Mouse (Mus musculus): Measurements from ENCODE around the gene Fcrlb.
A peak's percentile ranks its signal among the peaks of the same experiment; 100 is the strongest.

The Fcrlb gene

DNA sequence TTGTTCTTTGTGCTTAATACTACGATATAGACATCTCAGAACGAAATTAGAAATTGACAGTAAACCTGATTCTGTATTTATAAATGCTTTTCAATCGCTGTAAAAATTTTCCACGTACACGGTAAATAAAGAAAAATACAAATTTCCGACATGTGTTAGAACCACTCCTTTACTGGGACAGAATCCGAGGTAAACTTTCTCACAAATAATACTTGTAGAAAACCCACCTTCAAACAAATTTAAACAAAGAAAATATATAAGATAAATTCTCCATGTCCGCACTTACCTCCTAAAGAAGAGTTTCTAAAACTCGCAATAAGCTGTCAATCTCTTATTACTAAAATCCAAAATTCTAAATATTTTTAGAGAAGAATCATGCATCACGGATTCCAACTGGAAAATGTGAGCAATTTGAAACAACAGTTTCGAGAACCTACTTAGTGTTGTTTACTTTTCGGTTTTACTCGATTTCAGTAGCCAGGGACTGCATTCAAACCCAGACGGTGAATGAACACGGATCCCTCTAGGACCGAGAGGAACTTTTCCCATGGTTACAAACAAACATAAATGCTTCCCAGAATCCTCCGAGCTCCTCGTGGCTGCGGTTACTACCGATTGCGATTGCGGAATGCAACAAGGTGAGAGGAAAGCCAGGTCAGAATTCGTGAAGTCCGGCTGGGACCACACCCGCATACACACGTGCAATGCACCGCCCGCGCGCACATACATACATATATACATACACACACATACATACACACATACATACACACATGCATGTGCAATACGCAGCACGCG, 44.4 kb downstream of the Fcrlb start:
- peak; percentile 95 for DNase-seq (ENCODE audit: low spot score)

DNA sequence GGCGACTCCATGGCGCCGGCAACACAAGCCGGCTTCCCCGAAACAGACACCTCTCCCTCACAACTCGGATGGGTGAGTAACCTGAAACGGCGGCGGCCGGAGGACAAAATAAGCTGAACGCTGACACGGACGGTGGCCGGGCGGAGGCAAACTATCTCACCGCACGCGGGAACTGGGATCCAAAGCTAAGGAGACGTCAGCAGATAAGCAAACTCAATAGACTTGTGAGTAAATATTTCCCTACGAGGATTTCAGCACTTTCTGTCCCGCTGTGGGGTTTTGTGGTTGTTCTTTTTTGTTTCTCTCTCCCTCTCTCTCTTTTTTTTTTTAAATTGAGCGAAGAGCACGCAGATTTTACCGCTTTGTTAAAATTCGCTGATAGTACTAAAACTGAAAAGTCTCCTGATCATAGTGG, 45.0 kb downstream of the Fcrlb start, which contains the start of gene Atf6:
Atf6 (minus strand) TSS at position 81 of the 415 bp plus-strand sequence.
- DNase-seq (ENCODE audit: low spot score), result peak; percentile 98

DNA sequence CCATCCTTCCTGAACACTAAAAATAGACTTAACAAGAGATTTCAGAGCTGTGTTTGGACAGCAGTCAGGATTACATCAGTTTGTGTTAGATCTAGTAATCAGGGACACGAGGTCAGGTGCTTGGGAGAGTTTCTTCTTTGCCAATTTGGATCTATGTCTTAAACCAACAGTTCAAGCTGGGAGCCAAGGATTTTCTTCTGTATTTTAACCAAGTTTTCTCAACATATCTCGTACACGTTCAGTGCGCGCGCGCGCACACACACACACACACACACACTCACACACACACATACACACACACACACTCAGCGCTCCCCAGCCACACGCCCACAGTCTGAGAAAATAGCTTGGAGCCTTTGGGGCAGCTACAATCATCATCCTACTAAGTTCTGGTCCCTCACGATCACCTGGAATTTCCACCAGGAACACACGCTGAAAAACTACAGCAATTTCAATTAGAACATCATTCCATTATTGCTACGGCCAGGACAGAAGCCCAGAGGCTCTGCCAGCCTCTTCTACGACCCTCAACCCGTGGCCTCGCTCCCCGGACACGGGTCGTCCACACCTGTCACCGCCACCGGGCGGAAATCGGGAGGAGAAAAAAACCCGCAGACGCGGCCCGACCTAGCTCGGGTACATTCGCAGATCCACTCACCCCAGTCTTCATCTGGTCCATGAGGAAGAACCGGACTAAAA, 45.6 kb downstream of the Fcrlb start:
- peak; percentile 62 for DNase-seq (ENCODE audit: low spot score)

DNA sequence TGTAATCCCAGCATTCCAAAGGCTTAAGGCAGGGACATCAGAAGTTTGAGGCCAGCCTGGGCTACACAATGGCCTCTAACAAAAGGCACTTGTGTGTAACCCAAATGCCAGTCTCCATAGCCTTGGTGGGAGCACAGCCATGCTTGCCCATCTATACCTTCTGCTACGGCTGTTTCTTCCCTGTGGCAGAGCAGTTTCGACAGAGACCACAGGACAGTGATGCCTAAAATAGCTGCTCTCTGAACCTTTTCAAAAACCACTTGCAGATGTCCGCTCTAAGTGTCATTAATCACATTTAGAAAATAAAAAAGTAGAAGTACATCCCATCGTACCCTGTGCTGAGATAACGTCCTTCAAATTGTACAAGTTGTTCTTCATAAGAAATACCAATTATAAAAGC, 47.3 kb downstream of the Fcrlb start:
- DNase-seq (ENCODE audit: low spot score), result no peak

DNA sequence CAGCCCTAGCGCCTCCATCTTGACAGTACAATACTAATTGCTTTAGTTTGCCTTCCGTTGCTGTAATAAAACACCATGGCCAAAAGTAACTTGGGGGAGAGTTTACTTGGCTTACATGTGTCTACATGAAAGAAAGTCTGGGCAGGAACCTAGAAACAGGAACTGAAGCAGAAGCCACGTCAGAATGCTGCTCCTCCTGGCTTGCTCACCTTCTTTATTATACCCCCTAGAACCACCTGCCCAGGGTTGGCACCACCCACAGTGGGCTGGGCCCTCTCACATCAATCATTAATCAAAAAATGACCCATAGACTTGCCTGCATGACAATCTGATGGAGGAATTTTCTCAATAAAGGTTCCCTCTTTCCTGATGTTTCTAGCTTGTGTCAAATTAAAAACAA, 48.0 kb downstream of the Fcrlb start:
- DNase-seq (ENCODE audit: low spot score), result no peak

DNA sequence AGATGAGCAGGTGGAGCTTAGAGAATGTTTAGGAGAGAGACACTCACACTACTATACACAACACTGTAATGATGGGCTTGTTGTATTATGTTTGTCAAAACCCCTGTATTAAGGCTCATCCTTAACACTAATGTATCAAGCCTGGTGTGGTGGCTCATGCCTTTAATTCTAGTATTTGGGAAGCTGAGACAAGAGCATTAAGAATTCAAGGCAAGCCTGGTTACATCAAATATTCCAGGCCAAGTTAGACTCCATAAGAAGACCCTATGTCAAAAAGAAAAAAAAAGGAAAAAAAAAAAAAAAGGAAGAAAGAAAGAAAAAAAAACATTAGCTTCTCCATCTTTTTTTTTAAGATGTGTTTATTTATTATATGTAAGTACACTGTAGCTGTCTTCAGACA, 48.5 kb downstream of the Fcrlb start:
- DNase-seq (ENCODE audit: low spot score), result no peak

DNA sequence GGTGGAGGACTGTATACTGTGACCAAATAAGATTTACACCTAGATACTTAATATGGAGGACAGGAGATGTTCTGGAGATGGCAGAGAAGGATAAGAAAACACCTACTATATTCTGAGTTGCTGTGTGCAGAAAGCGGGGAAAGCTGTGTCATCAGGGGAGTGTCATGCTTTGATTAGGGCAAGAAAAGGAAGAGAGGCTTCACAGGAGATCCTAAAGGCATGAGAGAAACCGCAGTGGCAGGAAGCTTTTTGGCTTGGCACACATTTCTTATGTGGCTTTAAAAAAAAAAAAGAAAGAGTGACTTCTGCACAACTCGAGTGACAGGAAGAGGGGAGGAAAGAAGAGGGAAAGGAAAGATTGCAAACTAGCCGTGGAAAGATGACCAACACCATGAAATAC, 49.7 kb downstream of the Fcrlb start:
- DNase-seq (ENCODE audit: low spot score), result no peak

DNA sequence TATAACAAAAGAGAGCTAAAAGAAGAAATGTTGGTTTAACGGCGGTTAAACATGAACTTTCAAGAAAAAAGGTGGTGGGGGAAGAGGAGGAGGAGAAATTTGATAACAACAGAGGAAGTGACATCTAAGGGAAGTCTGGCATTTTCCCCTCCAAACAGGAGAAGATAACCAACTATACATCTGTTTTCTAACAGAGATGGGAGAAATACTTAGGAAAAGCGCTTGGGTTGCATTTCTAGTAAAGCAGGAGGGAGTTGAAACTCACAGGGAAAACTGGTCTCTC, 50.4 kb downstream of the Fcrlb start:
- DNase-seq (ENCODE audit: low spot score), result no peak

DNA sequence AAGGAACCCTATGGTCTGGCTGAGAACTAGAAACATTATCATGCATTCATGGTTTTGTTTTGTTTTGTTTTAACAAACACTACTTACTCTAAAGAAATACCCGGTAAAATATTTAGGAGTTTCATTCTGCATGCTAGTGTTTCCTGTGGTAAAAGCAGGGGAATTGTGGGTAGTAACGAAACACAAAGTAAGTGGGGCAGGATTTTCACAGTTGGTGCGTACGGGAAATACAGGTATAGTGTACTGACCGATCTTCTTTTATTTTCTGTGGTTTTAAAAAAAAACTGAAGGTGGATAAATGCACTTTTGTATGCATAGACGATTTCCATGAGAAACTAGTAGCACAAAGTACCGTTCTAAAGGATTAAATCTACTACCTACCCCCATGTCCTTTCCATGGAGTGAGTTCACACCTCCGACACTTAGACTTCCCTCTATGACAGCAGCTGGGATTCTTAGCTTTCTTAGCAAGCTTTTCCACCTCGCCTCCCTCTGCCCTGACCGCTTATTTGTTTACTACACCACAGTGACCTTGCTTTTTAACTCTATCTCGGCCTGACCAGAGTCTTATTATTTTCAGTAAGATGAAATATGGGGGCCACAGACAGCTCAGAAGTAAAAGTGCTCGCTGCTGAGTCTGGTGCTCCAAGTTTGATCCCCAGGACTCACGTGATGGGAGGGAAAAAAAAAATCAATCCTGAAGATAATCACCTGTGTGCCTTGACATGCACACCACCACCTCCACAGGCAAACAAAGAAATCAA, 50.9 kb downstream of the Fcrlb start:
- no peak for DNase-seq (ENCODE audit: low spot score)

DNA sequence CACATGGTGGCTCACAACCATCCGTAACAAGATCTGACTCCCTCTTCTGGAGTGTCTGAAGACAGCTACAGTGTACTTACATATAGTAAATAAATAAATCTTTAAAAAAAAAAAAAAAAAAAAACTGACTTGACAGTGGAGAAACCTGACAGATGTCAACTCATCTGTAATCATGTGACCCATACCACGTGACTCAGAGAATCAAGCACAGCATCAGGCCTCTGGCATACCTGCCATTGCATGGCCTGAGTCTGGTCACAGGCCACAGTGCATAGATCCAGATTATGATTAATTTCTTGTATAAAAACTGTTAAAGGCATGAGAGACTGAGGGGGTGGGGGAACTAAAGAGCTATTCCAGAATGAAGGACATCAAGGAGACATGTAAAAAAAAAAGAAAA, 53.9 kb downstream of the Fcrlb start:
- no peak for DNase-seq (ENCODE audit: low spot score)

- DNase-seq (ENCODE audit: low spot score), result no peak
These were observed 55.4 kb downstream of the Fcrlb start for GRCm38 (mm10) chr1:170857369-170857768.
